Mouse (Mus musculus) ES-E14 (cell line): ENCODE measurements around the gene Gm38392. TPM values are rescaled to one million over a fixed set of nuclear protein-coding genes. Genes with fewer than 3 reads are reported as not detected.

Source experiments
- DNase-seq: peaks from one replicate; pipeline ENCODE4 v3.0.0-alpha.2; 2013; ENCODE audit warnings: low read depth, low spot score
- H3K27ac ChIP-seq: 2 replicates; pipeline ENCODE4 v1.5.1; 2012; ENCODE audit warnings: low read depth, mild to moderate bottlenecking, low read length, moderate library complexity, mixed read lengths; ENCODE audit not compliant: poor library complexity, insufficient read depth, severe bottlenecking
- H3K36me3 ChIP-seq: 2 replicates; pipeline ENCODE4 v1.6.1; 2012; ENCODE audit warnings: mild to moderate bottlenecking, low read length, moderate library complexity, mixed read lengths; ENCODE audit not compliant: control insufficient read depth, poor library complexity, insufficient read depth, severe bottlenecking
- H3K4me1 ChIP-seq, 2 experiments: fragments of 150-350 bp in 1 of 2; sonication (generic) in 1 of 2; 2 replicates each; pipeline ENCODE4 v1.6.1; 2012; ENCODE audit warnings: low read length in 2 of 2, mild to moderate bottlenecking in 1 of 2, mixed read lengths in 1 of 2; ENCODE audit not compliant: control insufficient read depth in 2 of 2, insufficient read depth in 2 of 2, poor library complexity in 1 of 2
- H3K4me3 ChIP-seq, 2 experiments: fragments of 150-350 bp in 1 of 2; sonication (generic) in 1 of 2; 2 replicates each; pipeline ENCODE4 v1.5.1; 2012; ENCODE audit warnings: low read length in 2 of 2, low read depth in 1 of 2, mild to moderate bottlenecking in 1 of 2, mixed read lengths in 1 of 2; ENCODE audit not compliant: insufficient read depth in 1 of 2, poor library complexity in 1 of 2, severe bottlenecking in 1 of 2
- H3K9ac ChIP-seq: 2 replicates; pipeline ENCODE4 v1.6.1; 2012; ENCODE audit warnings: low read depth, mild to moderate bottlenecking, low read length, mixed read lengths; ENCODE audit not compliant: poor library complexity, insufficient read depth, severe bottlenecking
- H3K9me3 ChIP-seq: fragments of 150-350 bp; sonication (generic); 2 replicates; pipeline ENCODE4 v1.6.1; 2012; ENCODE audit warnings: low read depth, mild to moderate bottlenecking, low read length; ENCODE audit not compliant: control insufficient read depth, insufficient read depth
- CHD2 ChIP-seq: IDR thresholded peaks from 2 replicates; pipeline ENCODE4 v1.6.1; 2014; ENCODE audit warnings: mild to moderate bottlenecking, low read depth, low read length, inconsistent platforms
- HCFC1 ChIP-seq: IDR thresholded peaks from 2 replicates; pipeline ENCODE4 v1.6.1; 2012; ENCODE audit warnings: low read length, inconsistent platforms, borderline replicate concordance; ENCODE audit not compliant: insufficient read depth
- MAFK ChIP-seq: IDR thresholded peaks from 2 replicates; pipeline ENCODE4 v1.6.1; 2014; ENCODE audit warnings: mild to moderate bottlenecking, low read depth, low read length, inconsistent platforms; ENCODE audit not compliant: insufficient read depth
- ZC3H11A ChIP-seq: IDR thresholded peaks from 2 replicates; pipeline ENCODE4 v1.6.1; 2012; ENCODE audit warnings: low read depth, mild to moderate bottlenecking, inconsistent platforms, low read length, borderline replicate concordance
- ZNF384 ChIP-seq: IDR thresholded peaks from 2 replicates; pipeline ENCODE4 v1.6.1; 2012; ENCODE audit warnings: low read depth, low read length, inconsistent platforms
- in situ Hi-C, 2 experiments: fragments of 600-800 bp; cut with MboI; formaldehyde crosslinking; loops; one replicate each; pipeline ENCODE4 v1.15.1; 2025; ENCODE audit warnings: low sequenced_read_pairs in 2 of 2, inconsistent platforms in 1 of 2; ENCODE audit not compliant: unreplicated experiment in 2 of 2
- total RNA-seq: library from RNA; depleted of rRNA; stranded (reverse); fragments of 300-350 nt; gene quantifications from 2 replicates; pipeline ENCODE4 v1.2.3, GENCODE M21; 2012

Gene Gm38392
- total RNA-seq, 1 experiment, result 2.4 TPM

- H3K36me3 ChIP-seq, result no peaks in the 10 kb centered on the region
- in situ Hi-C loops, result no loop called here
- no peak overlapping the region for H3K9ac ChIP-seq
- H3K4me1 ChIP-seq, result peaks cover 3 to 19% of the 10 kb centered on the region in 2 experiments; a peak in 3 of 4 replicates
- H3K4me3 ChIP-seq, result no peak overlapping the region
- no peak overlapping the region for H3K27ac ChIP-seq
- no peak for DNase-seq
- TF ChIP-seq CHD2 (no peak), HCFC1 (no peak), ZC3H11A (no peak), MAFK (no peak), ZNF384 (no peak)
- H3K9me3 ChIP-seq, result no peaks in the 10 kb centered on the region
Observed at GRCm38 (mm10) chr3:88235616-88236015, 51.4 kb downstream of the Gm38392 start.

GRCm38 (mm10) chr3:88235216-88235615, 51.8 kb downstream of the Gm38392 start:
- DNase-seq, result no peak
- Histone ChIP-seq H3K4me3 (no peak overlapping the region), H3K9ac (no peak overlapping the region), H3K36me3 (no peaks in the 10 kb centered on the region), H3K9me3 (no peaks in the 10 kb centered on the region), H3K4me1 (peaks cover 3 to 22% of the 10 kb centered on the region in 2 experiments; a peak in 3 of 4 replicates), H3K27ac (no peak overlapping the region)
- TF ChIP-seq MAFK (no peak), ZC3H11A (no peak), CHD2 (no peak), ZNF384 (no peak)
- in situ Hi-C loops, result no loop called here

GRCm38 (mm10) chr3:88234041-88234440, 53.0 kb downstream of the Gm38392 start:
- H3K4me1 ChIP-seq, result peaks cover 6 to 27% of the 10 kb centered on the region in 2 experiments; a peak in 3 of 4 replicates
- H3K27ac ChIP-seq, result no peak overlapping the region
- no peak overlapping the region for H3K9ac ChIP-seq
- no peak overlapping the region for H3K4me3 ChIP-seq
- no peaks in the 10 kb centered on the region for H3K9me3 ChIP-seq
- TF ChIP-seq CHD2 (no peak), ZNF384 (no peak), ZC3H11A (no peak), MAFK (no peak), HCFC1 (no peak)
- in situ Hi-C loops, result no loop called here
- no peak for DNase-seq
- H3K36me3 ChIP-seq, result no peaks in the 10 kb centered on the region

- in situ Hi-C loops, result no loop called here
- peaks cover 6 to 29% of the 10 kb centered on the region in 2 experiments; a peak in 3 of 4 replicates for H3K4me1 ChIP-seq
- H3K4me3 ChIP-seq, result no peak overlapping the region
- no peak overlapping the region for H3K27ac ChIP-seq
- no peaks in the 10 kb centered on the region for H3K36me3 ChIP-seq
- H3K9ac ChIP-seq, result no peak overlapping the region
- DNase-seq, result no peak
- H3K9me3 ChIP-seq, result no peaks in the 10 kb centered on the region
- TF ChIP-seq HCFC1, result no peak
- no peak for TF ChIP-seq MAFK
- TF ChIP-seq CHD2, result no peak
- no peak for TF ChIP-seq ZNF384
- no peak for TF ChIP-seq ZC3H11A
Observed at GRCm38 (mm10) chr3:88232851-88233649, 54.0 kb downstream of the Gm38392 start.
